8 mouse cellular contexts compared by ENCODE assay signal in the genomic region with DNA sequence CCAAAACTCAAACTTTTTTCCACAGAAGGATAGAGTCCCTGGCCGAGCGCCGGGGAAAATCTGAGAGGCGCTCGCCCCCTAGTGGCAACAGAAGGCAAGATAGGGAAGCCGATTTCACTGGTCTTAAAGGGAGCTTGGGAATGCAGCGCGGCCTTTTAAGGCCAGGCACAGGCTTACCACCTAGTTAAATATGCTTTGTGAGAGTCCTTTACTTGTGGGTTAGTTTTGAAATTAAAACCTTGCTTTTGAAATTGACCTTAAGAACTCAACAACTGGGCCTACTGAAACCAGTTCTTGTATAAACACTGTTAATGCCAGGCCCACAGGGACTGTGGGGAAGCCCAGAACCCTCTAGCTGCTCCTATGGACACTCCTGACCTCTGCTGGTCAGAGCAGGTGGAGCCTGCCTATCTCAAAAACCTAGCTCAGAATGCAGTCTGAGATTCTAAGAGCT. TPM values are rescaled to one million over a fixed set of nuclear protein-coding genes. Genes with fewer than 3 reads are reported as not detected.
DNase-seq lines count a peak whose midpoint lies in the region; ATAC-seq and TF ChIP-seq lines count a peak whose summit lies in the region.

No protein-coding gene starts in this region.

- DNase-seq in 416B (ENCODE audit: low read depth), result peak; percentile 94
- DNase-seq in adrenal gland, postnatal 36 days, result peak; percentile 79 to 85
- DNase-seq in heart, adult 2 months, result peak; percentile 80 to 81
- DNase-seq in kidney, adult 2 months, result peak; percentile 81
- DNase-seq in spleen, adult 18-20 months, result peak; percentile 71 to 80

- no peak overlapping the region for H3K4me3 ChIP-seq in embryonic facial prominence, embryonic 13.5 days
- H3K4me3 ChIP-seq in heart, adult 2 months, result peak overlapping the region; percentile 41
- H3K4me3 ChIP-seq in kidney, adult 2 months (ENCODE audit: insufficient read depth, low read depth, low read length), result no peak overlapping the region
- no peak overlapping the region for H3K4me3 ChIP-seq in limb, embryonic 12.5 days (replicated peaks)
- H3K4me3 ChIP-seq in midbrain, embryonic 15.5 days, result no peak overlapping the region

- no peaks in the 10 kb centered on the region for H3K27me3 ChIP-seq in embryonic facial prominence, embryonic 13.5 days
- no peaks in the 10 kb centered on the region for H3K27me3 ChIP-seq in heart, adult 2 months (ENCODE audit: control insufficient read depth, insufficient read depth, low read length)
- no peaks in the 10 kb centered on the region for H3K27me3 ChIP-seq in kidney, adult 2 months (replicated peaks; ENCODE audit: control insufficient read depth, insufficient read depth, low read length)
- H3K27me3 ChIP-seq in limb, embryonic 12.5 days, result no peaks in the 10 kb centered on the region
- no peaks in the 10 kb centered on the region for H3K27me3 ChIP-seq in midbrain, embryonic 15.5 days (replicated peaks)

- no peaks in the 10 kb centered on the region for H3K79me2 ChIP-seq in heart, adult 2 months (replicated peaks; ENCODE audit: control insufficient read depth, insufficient read depth, low read length)

- no peaks in the 10 kb centered on the region for H3K9me3 ChIP-seq in embryonic facial prominence, embryonic 13.5 days
- no peaks in the 10 kb centered on the region for H3K9me3 ChIP-seq in limb, embryonic 12.5 days
- H3K9me3 ChIP-seq in midbrain, embryonic 15.5 days, result no peaks in the 10 kb centered on the region

- no peak overlapping the region for H3K9ac ChIP-seq in embryonic facial prominence, embryonic 13.5 days
- H3K9ac ChIP-seq in heart, adult 2 months (ENCODE audit: low read depth, low read length), result peak overlapping the region; percentile 39; the same call in 1 of the 2 replicates
- H3K9ac ChIP-seq in limb, embryonic 12.5 days (replicated peaks), result no peak overlapping the region
- no peak overlapping the region for H3K9ac ChIP-seq in midbrain, embryonic 15.5 days

- intact Hi-C loops in heart, adult 2 months (cut with DNase I), result loop anchor here (1.0 to 2.0 kb wide), 2 partner anchors 232 to 327 kb away; no protein-coding TSS in a partner anchor

- under 1% methylated on average over 8 of the region's 8 CpGs for WGBS in embryonic facial prominence, embryonic 13.5 days
- under 1% methylated on average over 8 of the region's 8 CpGs for WGBS in heart, adult 2 months
- 1% methylated on average over 8 of the region's 8 CpGs for WGBS in kidney, adult 2 months
- WGBS in limb, embryonic 12.5 days, result under 1% methylated on average over 8 of the region's 8 CpGs
- 0% methylated on average over 8 of the region's 8 CpGs for WGBS in midbrain, embryonic 15.5 days

- TF ChIP-seq POLR2A in heart, adult 2 months (IDR thresholded peaks at IDR 0.05; ENCODE audit: insufficient read depth, low read depth, low read length), result no peak
- TF ChIP-seq POLR2A in kidney, adult 2 months (IDR thresholded peaks at IDR 0.05; ENCODE audit: low read depth, low read length), result no peak

- H3K27ac ChIP-seq in embryonic facial prominence, embryonic 13.5 days, result no peak overlapping the region
- peak overlapping the region; percentile 4; the same call in 1 of the 2 replicates for H3K27ac ChIP-seq in heart, adult 2 months
- H3K27ac ChIP-seq in kidney, adult 2 months (ENCODE audit: insufficient read depth, low read depth, low read length), result no peak overlapping the region
- no peak overlapping the region for H3K27ac ChIP-seq in limb, embryonic 12.5 days
- no peak overlapping the region for H3K27ac ChIP-seq in midbrain, embryonic 15.5 days

- no peaks in the 10 kb centered on the region for H3K36me3 ChIP-seq in embryonic facial prominence, embryonic 13.5 days
- no peaks in the 10 kb centered on the region for H3K36me3 ChIP-seq in heart, adult 2 months (ENCODE audit: control insufficient read depth, insufficient read depth, low read length)
- H3K36me3 ChIP-seq in kidney, adult 2 months (ENCODE audit: control insufficient read depth, insufficient read depth, low read length), result no peaks in the 10 kb centered on the region
- H3K36me3 ChIP-seq in limb, embryonic 12.5 days, result no peaks in the 10 kb centered on the region
- H3K36me3 ChIP-seq in midbrain, embryonic 15.5 days (replicated peaks), result no peaks in the 10 kb centered on the region

- ATAC-seq in embryonic facial prominence, embryonic 13.5 days (ENCODE audit: insufficient number of reproducible peaks, insufficient read depth, low FRiP score, low TSS enrichment, low read depth), result peak; percentile 75
- peak; percentile 94 for ATAC-seq in limb, embryonic 12.5 days (ENCODE audit: insufficient number of reproducible peaks, insufficient read depth, low FRiP score, low TSS enrichment, low read depth)
- peak; percentile 98 for ATAC-seq in midbrain, embryonic 15.5 days (replicated peaks)

- no peak for TF ChIP-seq EP300 in heart, adult 2 months (IDR thresholded peaks at IDR 0.05; ENCODE audit: insufficient read depth, low read depth, low read length)

- peak; percentile 80 for TF ChIP-seq CTCF in heart, adult 2 months (IDR thresholded peaks at IDR 0.05)
- TF ChIP-seq CTCF in kidney, adult 2 months (conservative IDR thresholded peaks at IDR 0.05; ENCODE audit: insufficient read depth, insufficient read length, low read depth, low read length), result peak; percentile 74

- H3K4me2 ChIP-seq in embryonic facial prominence, embryonic 13.5 days, result peak overlapping the region; percentile 41
- H3K4me2 ChIP-seq in limb, embryonic 12.5 days, result peak overlapping the region; percentile 36
- H3K4me2 ChIP-seq in midbrain, embryonic 15.5 days, result peak overlapping the region; percentile 30; the same call in 1 of the 2 replicates

- no peaks in the 10 kb centered on the region for H3K4me1 ChIP-seq in embryonic facial prominence, embryonic 13.5 days
- no peaks in the 10 kb centered on the region for H3K4me1 ChIP-seq in heart, adult 2 months (ENCODE audit: control insufficient read depth, insufficient read depth, low read length)
- no peaks in the 10 kb centered on the region for H3K4me1 ChIP-seq in kidney, adult 2 months (ENCODE audit: control insufficient read depth, insufficient read depth, low read length)
- no peaks in the 10 kb centered on the region for H3K4me1 ChIP-seq in limb, embryonic 12.5 days (replicated peaks)
- no peaks in the 10 kb centered on the region for H3K4me1 ChIP-seq in midbrain, embryonic 15.5 days

RNA-seq across cellular contexts. Expression of a gene that starts 20.2 kb away (rescaled TPM):
- total RNA-seq in adrenal gland, postnatal 36 days (2021), result 1 to 10 TPM; 3.4 to 3.7 TPM
- 53.7 and 59.4 TPM in 2 replicates for polyA plus RNA-seq in embryonic facial prominence, embryonic 13.5 days (2015; fragmentation: Nextera tagmentation; extraction: Ambion mirVana)
- under 1 TPM; 0.21 to 0.30 TPM for total RNA-seq in heart, adult 2 months (2021)
- polyA plus RNA-seq in heart, adult 2 months (2012; rRNA removed), result 0.15 and 1.2 TPM in 2 replicates
- 0.10 and 0.28 TPM in 2 replicates for polyA plus RNA-seq in kidney, adult 2 months (2012; rRNA removed)
- 74.5 and 78.1 TPM in 2 replicates for polyA plus RNA-seq in limb, embryonic 12.5 days (2016; fragmentation: Nextera tagmentation; extraction: Ambion mirVana)
- 9.8 and 12.5 TPM in 2 replicates for polyA plus RNA-seq in midbrain, embryonic 15.5 days (2015; fragmentation: Nextera tagmentation; extraction: Ambion mirVana)
